Mouse (Mus musculus) c-Kit-positive CD71-positive TER-119-negative erythroid progenitor cells, embryonic 14.5 days (primary cell): ENCODE measurements around the gene Fam69b.
"Not testable (repeated sequence)": the region's sequence is repeated elsewhere in the genome, so short reads cannot be mapped to it uniquely, and the experiment has no call there.

ENCODE experiments used
- DNase-seq: peaks from one replicate; pipeline ENCODE4 v3.0.0-alpha.2; 2013; ENCODE audit warnings: low read depth

The Fam69b gene

DNA sequence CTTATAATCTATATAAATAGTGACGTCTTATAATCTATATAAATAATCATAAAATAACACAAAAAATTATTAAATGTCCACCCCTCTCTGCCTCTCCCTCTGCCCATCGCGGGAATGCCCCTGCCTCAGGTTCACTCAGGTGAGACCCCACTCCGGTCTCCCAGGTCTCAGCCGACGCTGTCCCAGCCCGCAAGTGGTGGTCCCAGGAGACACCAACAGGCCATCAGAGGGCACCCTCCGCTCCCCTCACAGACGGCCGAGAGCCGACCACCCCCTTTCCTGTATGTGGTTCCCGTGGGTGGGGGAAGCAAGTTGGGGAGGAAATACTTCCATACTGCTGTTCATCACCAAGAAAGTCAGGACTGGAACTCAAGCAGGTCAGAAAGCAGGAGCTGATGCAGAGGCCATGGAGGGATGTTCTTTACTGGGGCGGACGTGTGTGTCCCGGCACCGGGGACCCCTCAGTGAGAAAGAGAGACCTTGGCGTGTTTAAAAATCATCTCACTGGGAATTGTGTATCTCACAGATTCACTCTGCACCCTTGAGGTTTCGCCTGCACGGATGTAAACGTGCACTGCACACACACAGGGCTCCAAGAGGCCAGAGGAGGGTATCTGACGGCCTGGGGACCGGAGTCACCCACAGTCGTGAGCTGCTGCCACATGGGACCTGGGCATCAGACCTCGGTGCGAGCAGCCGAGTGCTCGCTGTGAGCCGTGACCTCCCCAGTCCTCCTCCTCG, 33.7 kb downstream of the Fam69b start:
- no peak for DNase-seq

DNA sequence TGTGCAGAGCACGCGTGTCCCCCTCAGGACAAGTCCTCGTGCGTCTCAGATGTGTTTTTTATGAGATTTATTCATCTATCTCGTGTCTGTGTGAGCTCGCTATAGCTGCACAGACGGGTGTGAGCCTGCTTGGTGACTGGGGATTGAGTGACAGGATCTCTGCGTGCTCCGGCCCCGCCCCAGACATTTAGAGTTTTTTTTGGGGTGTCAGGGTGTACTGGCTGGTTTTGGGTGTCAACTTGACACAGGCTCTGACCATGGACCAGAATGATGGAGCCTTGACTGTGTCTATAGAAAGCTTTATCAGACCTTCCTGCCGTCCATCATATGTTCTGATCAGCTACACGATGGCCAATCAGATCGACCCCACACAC, 34.2 kb downstream of the Fam69b start:
- DNase-seq, result no peak

DNA sequence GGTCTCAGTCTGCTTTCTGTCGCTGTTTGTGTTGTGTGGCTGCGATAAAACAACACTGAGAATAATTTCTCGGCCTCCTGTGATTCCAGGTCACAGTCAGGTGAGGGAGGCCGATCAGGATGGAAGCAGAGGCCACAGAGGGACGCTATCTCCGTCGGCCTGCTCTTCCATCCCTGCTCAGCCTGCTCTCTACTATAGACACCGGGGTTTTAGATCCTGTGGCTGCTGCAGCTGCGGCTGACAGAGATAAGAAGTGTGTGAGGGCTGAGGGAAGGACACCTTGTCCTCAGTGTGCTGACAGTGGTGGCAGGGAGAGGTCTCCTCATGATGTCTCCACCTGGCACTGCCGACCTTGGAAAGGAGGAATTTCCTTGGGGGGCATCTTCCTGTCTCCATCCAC, 34.9 kb downstream of the Fam69b start:
- no peak for DNase-seq

DNA sequence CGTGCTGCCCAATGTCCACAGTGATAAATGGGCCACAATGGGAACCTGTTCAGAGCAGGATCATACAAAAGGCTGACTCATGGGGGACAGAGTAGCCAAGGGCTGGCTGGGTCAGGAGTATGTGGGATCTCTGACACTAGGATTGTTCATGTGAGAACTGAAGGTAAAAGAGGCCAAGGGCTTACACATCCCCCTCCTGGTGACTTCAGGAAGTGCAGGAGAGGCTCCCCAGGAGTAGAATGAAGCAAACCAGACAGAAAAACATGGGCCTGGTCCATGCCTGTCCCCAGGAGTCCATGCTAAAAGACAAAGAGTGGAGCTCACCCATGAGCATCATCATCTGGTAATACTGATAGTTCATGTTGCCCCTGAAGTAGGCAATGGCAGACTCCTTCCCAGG, 35.3 kb downstream of the Fam69b start:
- DNase-seq, result not testable (repeated sequence)

DNA sequence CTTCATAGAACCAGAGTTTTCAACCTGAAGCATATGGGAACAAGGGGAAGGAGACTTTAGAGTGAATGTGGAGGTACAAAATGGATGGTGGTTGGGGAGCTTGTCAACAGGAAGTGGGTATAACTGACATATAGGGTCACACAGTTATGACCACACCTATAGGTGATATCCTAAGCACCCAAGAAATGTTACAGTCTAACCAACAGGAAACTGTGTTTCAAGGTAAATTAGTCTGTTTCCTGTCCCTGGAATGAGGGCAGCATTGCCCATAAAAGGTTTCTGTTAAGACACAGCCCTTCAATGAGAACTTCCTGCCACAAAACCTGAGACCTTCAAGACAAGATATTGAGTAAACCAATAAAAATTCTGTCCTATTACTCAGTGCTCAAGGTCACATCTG, 40.5 kb downstream of the Fam69b start:
- DNase-seq, result no peak

DNA sequence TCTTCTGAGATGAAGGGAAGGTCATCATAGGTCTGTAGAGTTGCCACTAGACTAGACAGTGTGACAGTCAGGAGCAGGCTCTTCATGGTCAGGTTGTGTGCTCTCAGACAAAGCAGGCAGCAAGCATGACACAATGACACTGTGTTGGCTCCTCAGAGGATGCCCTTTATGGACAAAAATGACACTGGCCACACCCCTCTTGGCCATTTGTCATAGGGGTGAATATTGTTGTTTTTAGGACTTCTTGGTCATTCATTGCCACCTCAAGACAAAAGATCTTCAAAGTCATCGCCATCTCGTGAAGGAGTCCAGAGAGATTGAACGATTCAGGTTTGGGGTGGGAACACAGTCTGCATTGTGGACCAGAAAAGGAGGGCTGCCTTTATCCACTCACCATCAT, 42.9 kb downstream of the Fam69b start, which contains the start of gene Lcn4:
TSS of gene Lcn4 (minus strand) at position 101 of the 400 bp plus-strand sequence.
- no peak for DNase-seq
